Mouse (Mus musculus): ENCODE results near the gene Gm17542. TPM values are rescaled to one million over a fixed set of nuclear protein-coding genes. Genes with fewer than 3 reads are reported as not detected.
A peak's percentile ranks its signal among the peaks of the same experiment; 100 is the strongest.

The Gm17542 gene
- total RNA-seq, 2 experiments from 2014 or later, result not detected

GRCm38 (mm10) chr10:58673278-58674061 lies 44.5 kb downstream of the Gm17542 start:
- Histone ChIP-seq H3K27ac (no peak overlapping the region), H3K4me3 (peak overlapping the region; percentile 40)
- TF ChIP-seq CTCF (IDR thresholded peaks at IDR 0.05), result peak; percentile 82
- intact Hi-C loops (cut with DNase I), result loop anchor here (2.0 kb wide), 1 partner anchor 47 kb away; no protein-coding TSS in a partner anchor
- peak; percentile 77 for DNase-seq

- no peak overlapping the region for H3K27ac ChIP-seq
- H3K4me3 ChIP-seq, result no peak overlapping the region
- intact Hi-C loops (cut with DNase I), result no loop called here
- TF ChIP-seq CTCF (IDR thresholded peaks at IDR 0.05), result no peak
- DNase-seq, result no peak
Observed at GRCm38 (mm10) chr10:58672557-58673277, 45.3 kb downstream of the Gm17542 start.

GRCm38 (mm10) chr10:58663868-58664267 lies 54.1 kb downstream of the Gm17542 start:
- peak overlapping the region; percentile 49; the same call in 1 of the 2 replicates for H3K27ac ChIP-seq
- intact Hi-C loops (cut with DNase I), result no loop called here
- no peak for TF ChIP-seq CTCF (IDR thresholded peaks at IDR 0.05)
- peak; percentile 68 for DNase-seq
- no peak overlapping the region for H3K4me3 ChIP-seq

Other genes with a start within 250 kb of the Gm17542 start
- under 1 TPM; 0.18 to 0.20 TPM for gene Ccdc138, start 220.3 kb downstream of the Gm17542 start, total RNA-seq (2021)
- gene Edar, start 42.6 kb downstream of the Gm17542 start, total RNA-seq (2021), result under 1 TPM in 1 of 2 experiments, not detected in 1; 0.11 TPM
- gene Sh3rf3, start 95.1 kb upstream of the Gm17542 start, total RNA-seq (2021), result 1 to 10 TPM in 1 of 2 experiments, under 1 TPM in 1; 0.41 to 1.0 TPM

Measured in gastrocnemius, adult 2 months (tissue).